Mouse (Mus musculus) liver, embryonic 14.5 days (tissue): ENCODE measurements around the gene Apex1.

Experiments
- CTCF ChIP-seq: IDR thresholded peaks from 2 replicates; pipeline ENCODE4 v1.5.1; 2016; ENCODE audit warnings: antibody characterized with exemption, low read depth, control low read depth
- EP300 ChIP-seq: IDR thresholded peaks from 2 replicates; pipeline ENCODE4 v1.6.1; 2016; ENCODE audit warnings: antibody characterized with exemption, low read depth

DNA sequence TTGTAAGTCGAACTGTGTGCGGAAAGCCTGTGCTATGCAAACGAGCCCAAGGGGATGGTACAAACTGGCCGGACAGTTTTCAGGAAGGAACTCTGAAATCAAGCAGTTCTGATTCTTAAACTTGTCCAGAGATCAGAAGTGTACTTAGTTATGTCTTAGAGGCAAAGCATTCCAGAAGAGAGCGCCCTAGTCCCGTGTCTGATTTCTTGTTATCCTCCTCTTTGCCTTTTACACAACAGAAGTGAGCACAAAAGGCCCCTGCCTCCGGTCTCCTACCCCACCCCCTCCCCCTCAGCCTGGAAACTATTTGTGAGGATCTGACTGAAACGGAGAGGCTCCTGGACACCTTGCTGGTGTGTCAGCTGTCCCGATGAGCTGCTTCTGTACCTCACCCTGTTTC, 51.9 kb downstream of the Apex1 start:
- TF ChIP-seq CTCF (no peak), EP300 (no peak)
